Mouse (Mus musculus) kidney, postnatal 14 days (tissue): ENCODE measurements around the gene Naaladl1.
"Not testable (repeated sequence)": the region's sequence is repeated elsewhere in the genome, so short reads cannot be mapped to it uniquely, and the experiment has no call there.

ENCODE experiments used
- DNase-seq: peaks from one replicate; pipeline ENCODE4 v3.0.0; 2022; ENCODE audit warnings: mixed read lengths

Gene Naaladl1

GRCm38 (mm10) chr19:6132171-6132827 is 26.7 kb downstream of the Naaladl1 start:
- DNase-seq, result no peak

- not testable (repeated sequence) for DNase-seq
These were observed 27.6 kb downstream of the Naaladl1 start for GRCm38 (mm10) chr19:6133197-6133596.

GRCm38 (mm10) chr19:6136397-6136796 is 30.8 kb downstream of the Naaladl1 start:
- no peak for DNase-seq

DNA sequence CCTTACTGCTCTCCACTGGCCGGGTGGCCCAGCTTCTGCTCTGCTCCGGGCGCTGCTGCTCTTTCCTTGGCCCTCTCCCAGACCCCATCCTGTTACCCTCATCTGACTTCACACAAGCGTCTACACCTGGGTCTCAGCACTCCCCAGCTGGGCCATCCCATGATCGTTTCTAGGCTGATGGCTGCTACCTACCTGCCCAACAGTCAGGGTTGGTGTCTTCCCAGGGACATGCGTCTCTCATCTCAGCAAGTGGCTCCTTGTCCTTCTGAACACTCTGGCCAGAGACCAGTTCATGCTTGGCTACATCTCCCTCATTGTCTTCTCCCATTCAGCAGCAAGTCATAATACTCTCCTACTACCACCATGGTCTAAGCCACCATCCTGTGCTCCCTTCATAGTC is 34.1 kb downstream of the Naaladl1 start:
- no peak for DNase-seq

GRCm38 (mm10) chr19:6140374-6140677 is 34.7 kb downstream of the Naaladl1 start:
- no peak for DNase-seq

DNA sequence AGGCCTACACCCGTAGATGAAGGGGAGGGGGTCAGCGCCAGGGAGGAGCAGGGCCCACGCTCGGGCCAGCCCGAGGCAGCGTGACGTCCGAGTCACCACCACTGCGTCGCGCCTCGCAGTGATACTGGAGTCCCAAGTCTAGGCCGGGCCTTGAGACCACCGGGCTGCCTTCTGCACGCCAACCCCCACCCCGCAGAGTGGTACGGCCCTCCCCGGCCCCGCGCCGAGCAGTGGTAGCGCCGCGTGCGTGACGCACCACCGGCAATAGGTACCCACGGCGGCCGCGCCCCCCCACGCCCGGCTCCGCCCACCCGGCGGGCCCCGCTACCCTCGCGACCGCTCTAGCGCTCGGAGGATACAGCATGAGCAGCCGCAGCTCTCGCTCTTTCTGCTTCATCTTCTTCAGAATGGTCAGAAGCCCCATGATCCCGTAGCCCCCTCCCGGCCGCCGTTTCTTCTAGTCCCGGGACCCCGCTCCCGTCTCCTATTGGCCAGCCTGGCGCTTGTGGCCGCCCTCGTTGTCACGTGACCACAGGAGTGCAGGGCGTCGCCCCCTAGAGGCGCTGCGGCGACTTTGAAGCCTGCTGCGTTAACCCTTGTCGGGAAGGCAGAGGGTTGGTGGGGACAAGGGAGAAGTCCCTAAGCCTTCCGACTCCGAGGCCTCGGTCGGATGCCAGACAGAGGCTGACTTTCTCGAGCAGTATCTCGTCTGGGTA is 35.3 kb downstream of the Naaladl1 start, which contains the start of gene Batf2:
Gene Batf2 (plus strand): TSS at position 306 of the 716 bp plus-strand sequence.
- DNase-seq, result peak; percentile 94

GRCm38 (mm10) chr19:6141394-6141749 is 35.8 kb downstream of the Naaladl1 start, which contains the start of gene Arl2:
Gene Arl2 (minus strand): TSS chr19:6141548.
- DNase-seq, result peak; percentile 88

- DNase-seq, result no peak
These were observed 39.3 kb downstream of the Naaladl1 start for GRCm38 (mm10) chr19:6144842-6145241.

DNA sequence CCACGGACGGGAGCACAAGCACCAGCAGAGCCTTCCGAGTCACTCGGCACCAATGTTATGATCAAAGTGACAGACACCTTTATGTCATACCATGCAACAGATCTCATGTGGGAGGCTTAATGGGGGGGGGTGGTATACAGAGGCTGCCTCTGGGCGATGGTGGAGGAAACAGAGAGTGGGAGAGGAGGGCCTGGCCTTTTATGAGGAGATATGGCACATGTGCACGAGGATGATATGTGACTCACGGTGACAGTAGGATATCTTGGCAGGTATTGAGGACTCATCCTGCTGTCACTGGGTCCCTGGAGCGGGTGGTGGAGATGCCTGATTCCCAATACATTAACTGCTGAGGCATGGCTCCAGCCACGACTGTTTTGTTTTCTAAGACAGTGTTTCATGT is 49.6 kb downstream of the Naaladl1 start:
- DNase-seq, result no peak

DNA sequence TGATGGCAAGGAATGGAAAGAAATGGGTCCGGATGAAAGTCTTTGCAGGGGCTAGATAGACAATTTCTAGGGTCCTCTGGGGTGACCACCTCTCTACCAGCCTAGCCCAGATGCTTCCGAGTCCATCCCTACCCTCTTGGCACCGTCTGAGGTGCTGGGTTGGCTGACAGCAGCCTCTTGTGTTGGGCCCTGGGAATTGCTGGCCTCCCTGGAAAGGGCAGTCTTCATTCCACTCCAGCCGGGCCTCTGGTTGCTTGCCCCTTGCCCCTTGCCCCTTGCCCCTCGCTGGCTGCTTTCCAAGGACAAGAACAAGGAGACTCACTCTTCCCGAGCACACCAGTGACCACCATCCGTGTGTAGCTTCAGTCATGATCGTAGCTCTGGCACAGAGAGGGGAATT is 50.8 kb downstream of the Naaladl1 start:
- DNase-seq, result peak; percentile 69

DNA sequence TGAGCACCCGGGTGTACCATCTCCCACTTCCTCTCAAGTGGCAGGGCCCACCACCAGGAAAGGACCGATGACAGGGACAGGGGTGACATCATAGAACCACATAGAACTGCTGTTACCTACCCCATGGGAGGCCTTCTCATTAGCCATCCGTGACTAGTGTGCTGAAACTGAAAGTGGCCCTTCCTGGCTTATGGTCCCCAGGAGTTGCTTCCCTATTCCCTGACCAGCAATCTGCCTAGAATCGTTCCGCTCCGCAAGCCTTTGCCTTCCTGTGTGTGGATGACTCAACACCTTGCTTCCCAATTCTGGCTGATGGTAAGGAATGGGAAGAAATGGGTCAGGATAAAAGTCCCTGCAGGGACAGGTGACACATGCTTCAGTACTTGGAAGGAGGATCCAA is 51.6 kb downstream of the Naaladl1 start:
- no peak for DNase-seq

- DNase-seq, result peak; percentile 34
These were observed 58.4 kb downstream of the Naaladl1 start for GRCm38 (mm10) chr19:6163872-6164547.
